Mouse (Mus musculus) CH12.LX (cell line): ENCODE measurements around the gene Rbp4. TPM values are rescaled to one million over a fixed set of nuclear protein-coding genes. Genes with fewer than 3 reads are reported as not detected.
A peak's percentile ranks its signal among the peaks of the same experiment; 100 is the strongest.

Experiments
- DNase-seq: peaks from one replicate; pipeline ENCODE4 v3.0.0-alpha.2; 2013; ENCODE audit errors: extremely low read depth
- H3K27ac ChIP-seq: 2 replicates; pipeline ENCODE4 v1.5.1; 2012; ENCODE audit warnings: low read depth, mild to moderate bottlenecking, control low read depth, moderate library complexity; ENCODE audit not compliant: insufficient read depth
- H3K27me3 ChIP-seq: replicated peaks from 2 replicates; pipeline ENCODE3; 2012; ENCODE audit warnings: inconsistent platforms
- H3K36me3 ChIP-seq, 2 experiments: replicated peaks in 1 of 2; 2 replicates each; pipeline versions ENCODE3 to v1.6.1; 2012; ENCODE audit warnings: inconsistent platforms in 1 of 2, low read length in 1 of 2, mild to moderate bottlenecking in 1 of 2, mixed read lengths in 1 of 2, moderate library complexity in 1 of 2; ENCODE audit not compliant: control insufficient read depth in 1 of 2, insufficient read depth in 1 of 2
- H3K4me1 ChIP-seq, 2 experiments: 2 replicates each; pipeline ENCODE4 v1.6.1; 2012; ENCODE audit warnings: inconsistent platforms in 1 of 2, moderate library complexity in 1 of 2; ENCODE audit not compliant: insufficient read depth in 2 of 2, control insufficient read depth in 1 of 2
- H3K4me2 ChIP-seq: 2 replicates; pipeline ENCODE4 v1.6.1; 2012; ENCODE audit warnings: low read depth, mild to moderate bottlenecking, control low read depth; ENCODE audit not compliant: poor library complexity, insufficient read depth, severe bottlenecking
- H3K4me3 ChIP-seq, 3 experiments: fragments of 150-350 bp in 1 of 3; sonication (generic) in 1 of 3; replicated peaks in 1 of 3; 2 replicates each; pipeline versions ENCODE3 to v1.5.1; 2011 to 2012; ENCODE audit warnings: low read depth in 2 of 3, low read length in 2 of 3, mild to moderate bottlenecking in 2 of 3, moderate library complexity in 2 of 3, control low read depth in 1 of 3, improper control_type of control experiment in 1 of 3, inconsistent platforms in 1 of 3, mixed read lengths in 1 of 3; ENCODE audit not compliant: poor library complexity in 1 of 3
- H3K79me2 ChIP-seq: replicated peaks from 2 replicates; pipeline ENCODE4 v1.6.1; 2012; ENCODE audit warnings: mild to moderate bottlenecking, moderate library complexity; ENCODE audit not compliant: control insufficient read depth, poor library complexity, insufficient read depth, severe bottlenecking; ENCODE audit errors: extremely low read depth
- H3K9ac ChIP-seq: 2 replicates; pipeline ENCODE4 v1.6.1; 2012; ENCODE audit warnings: low read depth, mild to moderate bottlenecking, control low read depth, moderate library complexity; ENCODE audit not compliant: insufficient read depth
- H3K9me3 ChIP-seq: replicated peaks from 2 replicates; pipeline ENCODE3; 2012; ENCODE audit warnings: low read length, inconsistent platforms, mixed read lengths
- BHLHE40 ChIP-seq: IDR thresholded peaks from 2 replicates; pipeline ENCODE4 v1.6.1; 2011; ENCODE audit warnings: mild to moderate bottlenecking, low read depth, low read length, improper control_type of control experiment
- CHD1 ChIP-seq: IDR thresholded peaks from 2 replicates; pipeline ENCODE4 v1.6.1; 2012; ENCODE audit warnings: low read depth, low read length, improper control_type of control experiment, inconsistent platforms
- CTCF ChIP-seq, 2 experiments: IDR thresholded peaks in 1 of 2; conservative IDR thresholded peaks in 1 of 2; 2 replicates each; pipeline ENCODE4 v1.5.1; 2011 to 2012; ENCODE audit warnings: low read depth in 2 of 2, low read length in 2 of 2, improper control_type of control experiment in 1 of 2, inconsistent platforms in 1 of 2, mild to moderate bottlenecking in 1 of 2, moderate library complexity in 1 of 2
- HCFC1 ChIP-seq: IDR thresholded peaks from 2 replicates; pipeline ENCODE4 v1.6.1; 2012; ENCODE audit warnings: low read depth, mild to moderate bottlenecking, inconsistent platforms, low read length, improper control_type of control experiment
- KAT2A ChIP-seq: IDR thresholded peaks from 2 replicates; pipeline ENCODE4 v1.6.1; 2012; ENCODE audit warnings: low read length, improper control_type of control experiment, inconsistent platforms; ENCODE audit not compliant: insufficient replicate concordance
- MAFK ChIP-seq: IDR thresholded peaks from 2 replicates; pipeline ENCODE4 v1.6.1; 2011; ENCODE audit warnings: low read length, improper control_type of control experiment; ENCODE audit not compliant: insufficient replicate concordance
- MAX ChIP-seq: IDR thresholded peaks from 2 replicates; pipeline ENCODE4 v1.6.1; 2011; ENCODE audit warnings: low read length, improper control_type of control experiment
- MYC ChIP-seq: IDR thresholded peaks from 2 replicates; pipeline ENCODE4 v1.6.1; 2011; ENCODE audit warnings: low read depth, mild to moderate bottlenecking, improper control_type of control experiment, low read length
- NELFE ChIP-seq: IDR thresholded peaks from 2 replicates; pipeline ENCODE4 v1.6.1; 2011; ENCODE audit warnings: low read depth, low read length, improper control_type of control experiment
- NRF1 ChIP-seq: IDR thresholded peaks from 2 replicates; pipeline ENCODE4 v1.6.1; 2014; ENCODE audit warnings: low read depth, mild to moderate bottlenecking, inconsistent platforms, low read length, improper control_type of control experiment, moderate library complexity
- RAD21 ChIP-seq: IDR thresholded peaks from 2 replicates; pipeline ENCODE4 v1.6.1; 2011; ENCODE audit warnings: low read depth, mild to moderate bottlenecking, low read length, improper control_type of control experiment, moderate library complexity
- USF1 ChIP-seq: IDR thresholded peaks from 2 replicates; pipeline ENCODE4 v1.6.1; 2014; ENCODE audit warnings: low read depth, mild to moderate bottlenecking, inconsistent platforms, low read length, improper control_type of control experiment
- USF2 ChIP-seq: conservative IDR thresholded peaks from 2 replicates; pipeline ENCODE4 v1.6.1; 2011; ENCODE audit warnings: low read depth, low read length, improper control_type of control experiment
- ZKSCAN1 ChIP-seq: IDR thresholded peaks from 2 replicates; pipeline ENCODE4 v1.6.1; 2012; ENCODE audit warnings: low read depth, inconsistent platforms, low read length, improper control_type of control experiment, borderline replicate concordance
- ZMIZ1 ChIP-seq: IDR thresholded peaks from 2 replicates; pipeline ENCODE4 v1.6.1; 2012; ENCODE audit warnings: low read depth, mild to moderate bottlenecking, inconsistent platforms, low read length, improper control_type of control experiment
- dilution Hi-C: fragments of 300-500 bp; cut with MboI; formaldehyde crosslinking; loops from 2 replicates; pipeline ENCODE4 v1.14.3; 2020; ENCODE audit warnings: low sequenced_read_pairs; ENCODE audit not compliant: extremely low pct_unique_long_range_greater_than_20kb, extremely low pct_ligation_motif_present
- in situ Hi-C: fragments of 300-500 bp; cut with MboI; formaldehyde crosslinking; loops from 3 replicates; pipeline ENCODE4 v1.14.3; 2019; ENCODE audit warnings: low sequenced_read_pairs, low pct_ligation_motif_present, low pct_unique_long_range_greater_than_20kb, mixed read lengths
- polyA plus RNA-seq: library from polyadenylated mRNA; unstranded; fragments of >175 nt; gene quantifications from 2 replicates; pipeline ENCODE4 v1.2.1, GENCODE M21; 2012; ENCODE audit warnings: low read depth; ENCODE audit not compliant: insufficient read length
- total RNA-seq, 2 experiments: library from RNA; depleted of rRNA; stranded (reverse); fragments of 300-350 nt in 1 of 2; fragments of >200 nt in 1 of 2; gene quantifications; 2 replicates each; pipeline ENCODE4 v1.2.3; 2012 to 2014

Gene Rbp4
- total and polyA plus RNA-seq, 3 experiments, result 0.13 TPM; not detected in 2

DNA sequence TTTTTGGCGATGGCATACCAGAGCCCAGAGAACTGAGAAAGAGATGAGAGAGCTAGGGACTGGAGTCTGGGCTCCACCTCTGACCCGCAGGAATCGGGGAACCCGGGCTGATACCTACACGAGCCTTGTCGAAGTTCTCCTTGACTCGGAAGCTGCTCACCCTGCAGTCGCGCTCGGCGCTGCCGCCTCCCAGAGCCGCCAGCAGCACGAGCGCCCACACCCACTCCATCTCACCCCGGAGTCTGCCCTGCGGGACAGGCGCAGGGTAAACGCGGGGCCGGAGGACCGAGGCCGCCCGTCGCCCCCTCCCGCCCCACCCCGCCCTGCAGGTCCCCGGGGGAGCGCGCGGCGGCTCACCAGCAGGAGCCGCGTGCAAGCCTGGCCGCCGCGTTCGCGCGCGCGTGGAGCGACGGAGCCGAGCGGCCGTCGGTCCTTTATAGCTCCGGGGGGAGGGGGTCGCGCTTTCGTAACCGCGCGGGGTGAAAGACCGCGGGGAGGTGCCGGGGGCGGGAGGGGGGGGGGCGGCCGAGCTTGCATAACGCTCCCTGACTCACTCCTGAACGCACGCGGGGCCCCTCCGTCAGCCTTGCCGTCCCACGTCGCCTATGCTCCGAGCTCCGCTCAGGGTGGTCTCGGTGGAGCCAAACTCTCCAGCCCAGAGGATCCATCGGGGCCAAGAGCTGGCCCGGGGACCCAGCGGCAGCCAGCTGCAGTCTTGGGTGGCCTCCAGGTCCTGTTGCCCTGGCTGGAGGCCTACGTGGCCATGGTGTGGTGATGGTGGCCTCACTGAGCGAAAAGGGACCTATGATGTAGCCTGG lies 471 bp downstream of the Rbp4 start:
- Histone ChIP-seq H3K4me3 (peak overlapping the region in 1 of 3 experiments; percentile 25), H3K9ac (no peak overlapping the region), H3K27me3 (no peaks in the 10 kb centered on the region)
- TF ChIP-seq USF2 (no peak), ZKSCAN1 (no peak), CTCF (conservative IDR thresholded peaks at IDR 0.05 in 1 of 2, IDR thresholded peaks at IDR 0.05 in 1 of 2; ENCODE audit: low read depth in 2 of 2, low read length in 2 of 2) (no peak), CHD1 (no peak), MAFK (no peak)
- TF ChIP-seq, all 38 proteins: peak for 0
- Histone ChIP-seq H3K4me1 (no peaks in the 10 kb centered on the region), H3K9me3 (no peaks in the 10 kb centered on the region), H3K79me2 (no peaks in the 10 kb centered on the region), H3K36me3 (no peaks in the 10 kb centered on the region), H3K4me2 (peak overlapping the region; percentile 47; the same call in 1 of the 2 replicates), H3K27ac (no peak overlapping the region)
- in situ Hi-C loops, result no loop called here
- dilution Hi-C loops, result no loop called here
- DNase-seq, result no peak

DNA sequence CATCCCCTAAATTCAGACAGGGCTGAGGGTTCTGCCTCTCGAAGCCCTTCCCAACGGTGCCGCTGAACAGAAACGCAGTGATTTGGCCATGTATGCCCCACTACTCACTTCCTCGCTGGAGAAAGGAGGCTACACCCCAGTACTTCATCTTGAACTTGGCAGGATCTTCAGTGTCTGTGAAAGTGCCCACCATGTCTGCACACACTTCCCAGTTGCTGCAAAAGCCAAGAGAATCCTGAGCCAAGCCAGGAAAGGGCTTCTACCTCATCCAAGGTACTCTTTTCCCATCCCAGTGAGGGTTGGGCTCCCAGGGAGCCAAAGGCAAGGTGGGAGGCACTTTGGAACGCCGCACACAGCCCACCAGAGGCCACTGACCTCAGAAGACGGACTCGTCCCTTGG lies 1.2 kb downstream of the Rbp4 start:
- H3K36me3 ChIP-seq, result no peaks in the 10 kb centered on the region
- no peaks in the 10 kb centered on the region for H3K79me2 ChIP-seq
- no peak overlapping the region for H3K4me2 ChIP-seq
- H3K27ac ChIP-seq, result no peak overlapping the region
- H3K27me3 ChIP-seq, result no peaks in the 10 kb centered on the region
- TF ChIP-seq MAX (no peak), NELFE (no peak), USF2 (no peak), CHD1 (no peak), BHLHE40 (no peak), KAT2A (no peak), USF1 (no peak), NRF1 (no peak)
- in situ Hi-C loops (no loop called here), dilution Hi-C loops (no loop called here)
- DNase-seq, result no peak
- no peaks in the 10 kb centered on the region for H3K9me3 ChIP-seq
- H3K4me3 ChIP-seq, result no peak overlapping the region
- H3K4me1 ChIP-seq, result no peaks in the 10 kb centered on the region
- H3K9ac ChIP-seq, result no peak overlapping the region

DNA sequence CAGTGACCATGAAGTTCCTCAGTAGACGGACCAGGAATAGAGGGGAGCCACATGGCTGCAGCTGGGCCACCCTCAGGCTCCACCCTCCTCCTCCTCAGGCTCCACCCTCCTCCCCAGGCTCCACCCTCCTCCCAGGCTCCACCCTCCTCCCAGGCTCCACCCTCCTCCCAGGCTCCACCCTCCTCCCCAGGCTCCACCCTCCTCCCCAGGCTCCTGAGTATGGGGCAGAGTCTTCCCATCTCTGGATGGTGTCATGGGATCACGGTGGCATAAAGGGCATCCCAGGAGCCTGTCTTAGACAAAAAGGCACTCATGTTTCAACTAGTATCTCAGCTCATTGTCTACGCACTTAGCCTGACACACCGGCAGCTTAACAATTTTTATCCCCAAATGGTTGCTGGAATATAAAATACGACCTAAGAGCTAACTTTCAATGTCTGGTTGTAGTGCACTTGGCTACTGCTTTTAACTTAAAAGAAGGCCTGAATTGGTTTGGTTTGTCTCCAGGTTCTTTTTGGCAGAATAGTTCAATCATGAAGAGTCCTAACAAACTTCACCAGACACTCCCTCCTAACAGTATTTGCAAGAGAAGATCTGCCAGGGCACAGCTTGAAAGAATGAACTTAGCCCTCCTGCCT lies 4.8 kb downstream of the Rbp4 start:
- Histone ChIP-seq H3K27ac (no peak overlapping the region), H3K4me3 (no peak overlapping the region), H3K9me3 (no peaks in the 10 kb centered on the region), H3K27me3 (no peaks in the 10 kb centered on the region), H3K4me1 (no peaks in the 10 kb centered on the region), H3K9ac (no peak overlapping the region), H3K79me2 (no peaks in the 10 kb centered on the region), H3K4me2 (no peak overlapping the region), H3K36me3 (no peaks in the 10 kb centered on the region)
- no peak for DNase-seq
- dilution Hi-C loops (no loop called here), in situ Hi-C loops (no loop called here)
- TF ChIP-seq RAD21, result no peak
- no peak for TF ChIP-seq HCFC1
- no peak for TF ChIP-seq ZMIZ1
- TF ChIP-seq MYC, result no peak
- no peak for TF ChIP-seq KAT2A
